Mouse (Mus musculus): ENCODE data around the gene Hivep3.

Gene Hivep3

DNA sequence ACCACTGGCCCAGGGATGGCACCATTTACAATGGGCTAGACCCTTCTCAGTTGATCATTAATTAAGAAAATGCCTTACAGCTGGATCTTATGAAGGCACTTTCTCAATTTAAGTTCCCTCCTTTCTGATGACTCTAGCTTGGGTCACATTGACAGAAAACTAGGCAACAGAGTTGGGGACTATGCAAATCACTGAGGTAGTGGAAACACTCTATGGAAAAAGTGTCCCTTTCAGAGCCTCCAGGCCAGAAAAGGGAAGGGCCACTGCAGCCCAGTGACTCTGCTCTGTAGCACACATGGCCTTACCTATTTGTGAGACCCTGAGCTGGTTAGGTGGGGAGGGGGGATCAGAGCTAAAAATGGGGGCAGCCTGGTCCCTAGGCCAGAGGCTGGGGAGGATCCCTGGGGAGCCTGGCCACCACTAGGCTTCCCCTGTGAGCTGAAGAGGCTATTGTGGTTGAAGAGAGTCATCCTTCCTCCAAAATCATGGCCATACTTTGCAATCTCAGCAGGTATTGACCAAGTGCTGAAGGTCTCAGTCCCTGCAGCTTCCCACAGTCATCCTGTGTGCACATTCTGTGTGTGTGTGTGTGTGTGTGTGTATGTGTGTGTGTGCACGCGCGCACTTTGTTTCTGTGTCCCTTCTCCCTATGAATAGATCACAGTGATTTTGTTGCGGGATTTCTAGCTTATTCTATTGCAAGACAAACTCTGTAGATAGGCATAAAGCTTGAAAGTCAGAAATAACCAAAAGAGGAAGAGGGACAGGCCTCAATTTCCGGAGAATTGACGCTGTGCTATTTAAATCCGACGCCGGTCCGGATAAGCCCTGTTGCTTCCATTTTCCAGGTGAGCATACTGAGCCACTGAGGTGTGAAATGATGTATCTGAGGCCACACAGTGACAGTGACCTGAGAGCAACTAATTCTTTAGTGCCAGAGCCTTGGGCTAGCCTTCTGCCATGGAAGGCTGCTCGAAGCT is 319.7 kb downstream of the Hivep3 start:
- DNase-seq (ENCODE audit: extremely low spot score, low spot score): no peak

DNA sequence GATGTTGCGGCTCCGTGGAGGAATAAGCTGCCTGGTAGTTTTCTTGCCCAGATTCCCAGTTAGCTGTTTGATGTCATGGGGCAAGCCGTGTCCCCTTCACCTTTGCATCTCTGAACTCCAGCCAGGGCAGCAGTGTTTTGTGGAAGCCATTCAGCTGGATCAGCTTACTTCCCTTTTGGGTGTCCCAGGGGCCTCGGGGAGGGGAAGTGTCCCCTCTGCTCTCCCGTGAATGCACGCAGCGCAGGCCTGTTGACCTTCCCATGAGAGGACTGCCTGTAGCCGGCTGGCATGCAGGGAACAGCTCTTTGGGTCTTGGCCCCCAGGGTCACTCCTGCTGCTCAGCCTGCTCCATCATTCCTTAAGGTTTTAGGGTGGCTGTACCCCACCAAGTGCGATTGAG is 320.6 kb downstream of the Hivep3 start:
- no peak for DNase-seq (ENCODE audit: extremely low spot score, low spot score)

DNA sequence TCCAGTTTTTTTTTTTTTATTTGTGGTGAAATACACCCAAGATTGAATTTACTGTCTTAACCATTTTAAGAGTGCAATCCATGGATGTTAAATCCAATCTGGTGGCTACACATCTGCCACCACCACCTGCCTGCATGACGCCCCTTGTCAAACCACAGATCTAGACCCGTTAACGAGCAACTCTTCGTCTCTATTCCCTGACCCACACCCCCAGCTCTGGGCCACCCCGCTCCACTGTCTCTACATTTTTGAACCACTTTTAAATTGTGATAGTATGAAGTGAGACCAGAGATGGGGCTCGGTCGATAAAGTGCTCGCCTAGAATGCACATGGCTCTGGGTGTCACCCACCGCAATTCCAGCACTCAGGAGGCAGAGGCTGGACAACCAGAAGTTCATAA is 322.9 kb downstream of the Hivep3 start:
- DNase-seq (ENCODE audit: extremely low spot score, low spot score): no peak

DNA sequence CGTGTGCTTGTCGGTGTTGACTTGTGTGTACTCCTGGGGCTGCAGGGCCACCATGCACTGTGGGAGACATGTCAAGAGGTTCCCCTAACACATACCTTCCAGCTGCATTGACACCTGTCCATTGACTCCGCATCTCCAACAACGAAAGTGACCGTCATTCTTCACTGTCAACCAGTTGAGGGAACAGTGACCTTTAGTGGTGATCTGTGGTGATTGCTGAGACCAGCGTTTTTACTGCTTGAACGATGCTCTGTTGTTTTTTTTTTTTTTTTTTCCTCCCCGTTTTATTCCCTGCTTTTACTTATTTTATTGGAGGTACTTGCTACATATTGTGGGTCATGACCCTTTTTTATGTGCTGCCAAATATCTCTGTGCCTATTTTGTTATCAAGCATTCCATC is 323.9 kb downstream of the Hivep3 start:
- no peak for DNase-seq (ENCODE audit: extremely low spot score, low spot score)

DNA sequence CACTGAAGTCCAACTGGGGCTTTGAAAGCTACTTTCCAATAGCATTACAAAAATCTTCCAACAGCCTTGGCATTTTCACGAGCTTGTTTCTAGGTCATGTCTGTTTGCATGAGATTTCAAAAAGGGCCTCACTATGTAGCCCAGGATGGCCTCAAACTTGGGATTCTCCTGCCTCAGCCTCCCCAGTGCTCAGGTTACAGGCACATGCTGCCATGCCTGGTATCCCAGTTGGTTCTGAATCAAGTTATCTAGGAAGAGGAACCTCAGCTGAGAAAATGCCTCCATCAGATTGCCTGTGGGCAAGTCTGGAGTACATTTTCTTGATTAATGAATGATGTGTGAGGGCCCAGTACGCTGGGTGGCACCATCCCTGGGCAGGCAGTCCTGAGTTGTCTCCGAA is 324.6 kb downstream of the Hivep3 start:
- DNase-seq (ENCODE audit: extremely low spot score, low spot score): no peak

DNA sequence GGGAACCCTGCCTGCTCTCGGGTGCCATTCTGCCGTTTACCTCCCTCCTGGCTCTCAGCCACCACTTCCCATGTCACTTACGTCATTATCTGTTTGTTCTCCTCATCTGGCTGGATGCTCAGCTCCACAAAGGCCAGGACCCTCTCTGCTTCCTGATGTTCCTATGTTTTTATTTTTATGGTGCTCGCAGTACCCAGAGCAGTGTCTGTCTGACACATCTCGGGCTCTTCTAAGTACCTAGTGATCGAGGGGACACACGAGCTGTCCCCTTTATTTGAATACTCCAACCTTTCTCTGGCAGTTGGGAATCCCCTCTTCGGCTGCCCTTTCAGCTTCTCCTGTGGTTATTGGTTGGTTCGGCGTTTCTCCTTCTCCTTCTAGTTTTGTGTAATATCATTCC is 325.2 kb downstream of the Hivep3 start:
- no peak for DNase-seq (ENCODE audit: extremely low spot score, low spot score)

DNA sequence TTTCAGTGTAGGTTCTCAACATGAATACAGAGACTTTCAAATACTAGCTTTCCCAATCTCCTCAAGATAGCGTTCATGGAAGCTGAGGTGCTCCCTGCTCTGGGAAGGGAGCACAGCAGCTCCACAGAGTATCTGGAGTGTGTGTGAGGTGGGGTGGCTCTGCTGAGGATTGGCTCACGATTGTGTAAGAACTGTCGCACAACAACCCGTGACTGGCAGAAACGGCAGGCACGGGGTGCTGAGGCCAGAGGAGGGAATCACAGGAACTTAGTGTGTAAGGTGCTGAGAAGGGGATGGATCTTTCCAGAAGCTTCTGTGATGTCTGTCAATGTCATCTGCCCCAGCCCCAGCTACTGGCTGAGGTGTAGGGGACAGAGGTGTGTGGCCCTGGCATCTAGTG is 328.1 kb downstream of the Hivep3 start:
- no peak for DNase-seq (ENCODE audit: extremely low spot score, low spot score)

DNA sequence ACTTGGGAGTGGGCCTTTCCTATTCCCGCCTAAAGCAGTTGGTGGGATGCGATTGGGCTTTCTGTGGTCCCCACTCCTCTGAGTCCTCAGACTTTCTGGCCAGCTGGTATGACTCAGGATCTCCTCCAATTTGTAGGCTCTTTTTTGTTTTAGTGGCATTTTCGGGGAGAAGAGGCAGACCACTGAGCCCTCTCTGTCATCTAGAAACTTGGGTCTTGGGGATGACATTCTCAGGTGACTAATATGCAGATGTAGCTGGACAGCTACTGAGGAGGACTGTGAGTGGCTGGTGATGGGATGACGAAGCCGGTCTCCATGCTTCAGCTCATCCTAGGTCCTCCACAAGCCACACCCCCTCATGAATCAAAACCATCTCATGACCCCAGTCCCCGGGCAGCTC is 328.6 kb downstream of the Hivep3 start:
- no peak for DNase-seq (ENCODE audit: extremely low spot score, low spot score)

DNA sequence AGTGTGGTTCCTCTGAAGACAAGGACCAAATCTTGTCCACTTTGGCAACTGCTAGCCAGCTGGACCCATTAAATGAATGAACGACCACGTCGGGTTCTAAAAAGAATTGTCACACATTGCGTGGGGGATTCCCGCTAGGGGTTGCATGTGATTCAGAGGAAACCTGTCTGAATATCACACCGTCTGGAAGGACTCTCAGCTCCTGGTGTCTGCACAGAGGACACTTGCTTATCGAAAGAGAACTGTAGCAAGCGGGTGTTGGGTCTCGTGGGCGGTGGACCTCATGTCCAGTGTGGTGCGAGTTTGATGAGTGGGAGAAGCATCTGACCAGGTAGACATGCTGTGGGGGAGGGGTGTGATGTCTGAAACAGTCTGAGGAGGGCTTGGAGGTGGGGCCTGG is 329.2 kb downstream of the Hivep3 start:
- DNase-seq (ENCODE audit: extremely low spot score, low spot score): no peak

DNA sequence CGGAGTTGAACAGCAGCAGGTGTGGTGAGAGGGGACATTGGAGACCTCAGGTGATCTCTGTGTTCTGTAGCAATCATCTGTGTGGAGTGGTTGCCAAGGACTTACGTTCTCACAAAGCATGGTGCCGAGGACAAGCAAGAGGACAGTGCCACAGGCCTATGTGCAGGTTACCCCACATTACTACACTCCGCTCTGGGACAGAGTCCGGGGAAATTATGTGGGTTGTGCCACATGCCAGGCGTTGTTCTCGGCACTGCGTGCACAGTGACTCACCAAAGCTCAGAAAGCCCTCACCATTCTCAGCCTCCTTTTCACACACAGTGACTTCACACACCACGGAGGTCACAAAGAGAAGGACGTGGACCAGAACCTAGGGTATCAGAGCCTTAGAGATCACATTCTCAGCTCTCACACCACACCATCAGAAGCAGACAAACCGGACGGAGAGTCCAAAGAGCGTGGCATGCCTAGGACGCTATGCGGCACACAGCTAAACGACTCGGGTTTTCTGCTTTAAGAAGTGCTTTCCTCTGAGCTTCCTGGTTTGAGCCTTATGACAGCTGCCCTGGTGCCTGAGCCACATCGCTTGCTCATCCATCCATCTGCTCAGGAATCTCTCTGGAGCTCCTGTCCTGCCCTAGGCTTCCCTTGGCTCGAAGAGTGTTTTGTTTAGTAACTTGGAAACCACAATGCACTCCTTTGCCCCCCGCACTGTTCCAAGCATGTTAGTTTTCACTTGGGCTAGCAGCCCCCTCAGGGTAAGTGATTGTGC is 330.0 kb downstream of the Hivep3 start:
- DNase-seq (ENCODE audit: extremely low spot score, low spot score): no peak

DNA sequence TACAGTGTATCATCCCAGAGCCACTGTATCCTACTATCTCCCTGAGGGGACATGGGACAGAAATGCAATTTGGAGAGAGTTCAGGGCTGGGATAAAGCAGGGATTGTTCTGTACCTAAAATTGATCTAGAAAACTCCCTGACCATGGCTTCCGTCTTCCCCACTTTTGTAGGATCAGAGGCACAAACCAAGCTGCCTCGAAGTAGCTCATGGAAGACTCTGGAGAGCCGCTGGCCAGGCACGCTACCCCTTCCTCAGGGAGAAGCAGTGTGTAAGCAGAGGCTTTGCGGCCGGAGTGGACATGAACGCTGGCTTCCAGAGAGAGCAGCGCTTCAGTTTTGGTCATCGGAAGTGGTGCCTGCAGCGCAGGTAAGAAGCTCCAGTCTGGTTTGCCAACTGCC is 331.1 kb downstream of the Hivep3 start, which contains the start of gene AL607142.1:
Gene AL607142.1, plus strand, starts transcription at position 301 of the 400 bp plus-strand sequence.
- DNase-seq (ENCODE audit: extremely low spot score, low spot score): no peak

DNA sequence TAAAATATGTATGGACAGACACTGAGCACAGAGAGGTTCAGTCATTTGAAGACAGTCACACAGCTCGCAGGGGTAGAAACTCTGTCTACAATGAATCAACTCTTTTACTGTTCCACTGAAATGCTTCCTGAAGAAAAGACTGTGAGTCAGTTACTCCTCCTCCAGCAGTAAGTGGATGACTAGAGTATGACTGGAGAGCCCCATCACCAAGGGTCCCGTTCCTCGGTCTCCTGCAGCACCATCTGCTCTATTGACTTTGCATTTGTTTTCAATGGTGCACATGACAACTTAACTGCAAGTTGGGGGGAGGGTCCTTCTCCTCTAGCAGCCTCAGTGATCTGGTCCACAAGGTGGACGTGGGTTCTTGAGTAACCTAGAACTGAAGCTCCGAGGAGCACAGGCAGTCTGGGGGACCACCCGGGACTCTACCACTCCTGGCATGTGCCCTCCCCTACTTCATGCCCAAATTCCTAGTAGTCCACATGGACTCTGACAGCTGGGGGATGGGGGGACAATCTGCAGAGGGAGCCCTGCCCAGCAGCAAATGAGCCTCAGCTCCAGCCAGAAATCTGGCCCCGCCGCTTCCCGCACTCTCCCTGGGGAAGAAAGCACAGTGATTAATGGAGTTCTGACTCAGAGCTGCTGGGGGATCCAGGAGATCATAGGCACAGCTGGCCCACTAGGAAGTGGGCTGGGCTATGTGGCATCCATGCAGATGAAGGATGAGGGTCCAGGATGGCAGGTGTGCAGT is 333.4 kb downstream of the Hivep3 start:
- peak; percentile 19 for DNase-seq (ENCODE audit: extremely low spot score, low spot score)

DNA sequence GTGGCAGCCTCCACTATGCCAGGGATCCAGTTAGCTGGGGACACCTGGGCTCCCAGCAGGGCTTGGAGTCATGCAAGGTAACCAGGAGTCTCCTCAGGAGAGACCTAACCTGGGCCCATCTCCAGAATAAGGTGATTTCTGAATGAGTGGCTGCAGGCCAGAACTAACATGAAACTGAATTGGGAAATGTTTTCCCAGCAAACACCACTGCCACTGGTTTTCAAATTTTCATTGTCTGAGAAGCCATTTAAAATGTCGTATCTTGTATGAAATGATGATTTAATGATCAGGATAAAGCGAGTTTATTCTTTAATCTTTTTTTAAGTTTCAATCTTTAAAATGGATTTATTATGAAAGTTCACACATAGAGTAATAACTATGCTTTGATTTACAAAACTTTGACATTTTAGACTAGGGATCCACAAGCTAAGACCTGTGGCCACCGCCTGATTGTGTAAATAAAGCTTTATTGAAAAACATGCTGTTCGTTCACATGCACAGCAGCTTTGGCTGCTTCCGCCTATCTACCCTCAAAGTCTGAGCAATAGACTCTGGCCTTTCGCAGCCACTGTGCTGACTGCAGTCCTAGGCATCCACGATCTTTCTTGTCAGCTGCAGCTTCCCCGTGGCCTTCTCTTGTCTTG is 334.1 kb downstream of the Hivep3 start:
- DNase-seq (ENCODE audit: extremely low spot score, low spot score): no peak

DNA sequence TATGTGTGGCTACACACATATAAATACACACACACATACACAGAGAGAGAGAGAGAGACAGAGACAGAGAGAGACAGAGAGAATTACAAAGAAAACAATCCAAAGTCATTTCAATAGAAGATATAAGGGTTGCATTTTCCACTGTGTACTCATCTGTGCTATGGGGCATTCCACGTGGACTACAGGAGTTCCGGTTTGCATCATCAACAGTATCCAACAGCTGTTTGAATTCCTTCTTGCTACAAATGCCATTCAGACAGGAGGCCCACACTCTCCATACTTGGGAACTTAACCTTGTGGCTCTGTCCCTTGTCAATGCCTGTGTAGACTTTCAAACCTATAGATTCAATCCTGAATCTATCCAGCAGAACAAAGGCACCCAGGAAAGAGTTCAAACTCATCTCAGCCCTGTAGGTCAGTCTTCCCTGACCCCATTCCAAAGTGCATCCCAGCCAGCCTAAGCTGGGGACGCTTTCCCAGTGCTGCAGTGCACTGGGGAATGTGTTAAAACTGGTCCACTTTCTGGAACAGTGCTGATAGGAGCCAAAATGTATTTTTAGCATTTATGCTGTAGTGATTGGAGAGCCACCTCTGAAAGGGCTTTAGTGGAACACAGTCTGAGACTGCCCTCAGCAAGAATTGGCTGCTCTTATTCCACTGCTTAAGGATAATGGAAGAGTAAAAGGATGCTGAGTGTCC is 335.4 kb downstream of the Hivep3 start:
- no peak for DNase-seq (ENCODE audit: extremely low spot score, low spot score)

DNA sequence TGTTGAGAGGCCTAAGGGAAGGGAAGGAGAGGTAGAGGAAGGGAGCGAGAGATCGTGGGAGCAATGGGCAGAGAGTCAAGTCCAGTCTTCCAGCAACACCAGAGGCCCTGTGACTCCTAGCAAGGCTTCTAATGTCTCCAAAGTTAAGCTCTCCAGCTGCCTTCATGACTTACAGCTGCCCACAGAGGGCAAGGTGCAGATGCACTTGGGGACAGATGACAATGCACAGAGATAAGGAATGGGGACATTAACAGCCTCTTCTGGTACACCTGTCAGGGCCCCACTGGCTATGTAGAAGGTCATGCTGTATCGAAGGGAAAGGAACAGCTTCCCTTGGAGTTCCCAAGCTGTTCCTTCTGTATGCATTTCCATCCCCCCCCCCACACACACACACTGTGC is 336.0 kb downstream of the Hivep3 start:
- no peak for DNase-seq (ENCODE audit: extremely low spot score, low spot score)

DNA sequence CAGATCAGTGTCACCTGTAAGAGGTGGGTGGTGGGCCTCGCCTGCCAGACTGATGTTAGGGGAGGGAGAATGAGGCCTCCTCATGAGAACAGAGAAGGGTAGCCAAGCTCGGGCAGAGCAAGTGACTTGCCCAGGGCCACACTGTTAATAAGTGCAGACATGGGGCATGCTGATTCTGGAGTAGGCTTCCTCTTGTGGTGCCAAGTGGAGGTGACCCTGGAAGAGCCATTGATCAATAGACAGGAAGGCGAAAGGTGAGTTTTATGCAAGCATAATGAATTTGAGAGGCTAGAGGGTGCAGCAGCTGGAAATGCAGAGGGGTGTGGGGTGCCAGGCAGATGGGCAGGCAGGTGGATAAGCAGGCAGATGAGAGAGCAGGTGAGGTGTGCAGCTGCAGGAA is 337.8 kb downstream of the Hivep3 start:
- no peak for DNase-seq (ENCODE audit: extremely low spot score, low spot score)

DNA sequence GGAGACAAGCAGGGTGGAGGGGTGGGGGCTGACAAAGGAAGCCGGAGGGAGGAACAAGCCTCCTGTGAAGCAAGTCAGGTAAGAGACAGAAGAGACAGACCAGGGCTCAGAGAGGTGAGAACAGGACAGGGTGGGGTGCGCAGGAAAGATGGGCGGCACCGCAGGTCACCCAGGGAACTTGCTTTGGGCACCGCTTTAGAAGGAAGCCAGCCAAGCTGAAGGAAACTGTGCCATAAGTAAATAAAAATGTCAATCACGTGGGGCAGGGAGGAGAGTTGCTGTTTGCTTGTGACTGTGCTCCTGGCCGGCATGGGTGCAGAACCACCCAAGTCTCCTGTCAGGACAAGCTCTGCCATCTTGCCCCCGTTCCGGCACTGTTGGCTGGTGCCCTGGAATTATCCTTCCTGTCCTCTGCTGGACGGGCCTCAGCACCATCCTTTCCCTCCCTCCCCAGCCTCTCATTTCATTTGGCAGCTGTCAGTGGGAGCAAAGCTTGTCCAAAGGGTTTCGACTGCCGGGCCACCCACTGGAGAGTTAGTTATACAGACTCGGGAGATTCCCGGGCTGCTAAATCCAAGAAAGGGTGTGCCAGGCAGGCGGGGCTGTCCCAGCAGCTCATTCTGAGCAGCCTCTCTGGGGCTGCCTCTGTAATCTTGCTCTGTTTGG is 338.4 kb downstream of the Hivep3 start:
- DNase-seq (ENCODE audit: extremely low spot score, low spot score): no peak

DNA sequence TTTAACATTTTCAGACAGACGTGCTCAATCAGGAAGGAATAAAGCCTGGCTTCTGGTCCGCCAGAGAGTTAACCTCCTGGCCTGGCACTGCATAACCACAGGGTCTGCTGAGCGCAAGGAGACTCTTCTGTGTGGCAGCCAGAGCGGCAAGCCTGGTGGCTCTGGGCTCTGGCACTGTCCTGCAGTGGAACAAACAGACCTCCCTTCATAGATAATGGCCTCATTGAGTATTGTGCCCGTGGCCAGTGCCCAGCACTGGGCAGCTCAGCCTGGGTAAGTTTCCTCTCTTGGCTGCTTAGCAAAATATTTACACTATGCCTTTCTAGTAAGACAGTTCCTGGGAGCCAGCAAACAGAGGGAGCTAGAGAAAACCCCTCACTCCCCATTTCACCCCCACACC is 340.5 kb downstream of the Hivep3 start:
- no peak for DNase-seq (ENCODE audit: extremely low spot score, low spot score)

DNA sequence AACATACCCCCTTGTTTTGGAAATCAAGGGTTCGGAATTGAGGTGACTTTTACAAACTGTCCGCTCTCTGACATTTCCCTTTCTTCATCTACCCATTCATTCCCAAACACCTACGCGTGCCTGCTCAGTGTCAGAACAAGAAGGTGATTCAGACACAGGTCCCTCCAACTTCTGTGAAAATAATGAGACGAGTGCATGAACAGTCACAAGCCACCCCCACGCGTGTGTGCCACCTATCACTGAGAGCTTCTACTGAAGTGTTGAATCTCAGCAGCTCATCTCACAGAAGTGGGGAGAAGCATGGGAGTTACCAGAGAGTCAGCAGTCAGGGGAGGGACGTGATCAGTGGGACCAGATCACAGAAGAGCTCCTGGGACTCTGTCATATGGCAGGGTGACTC is 343.7 kb downstream of the Hivep3 start:
- DNase-seq (ENCODE audit: extremely low spot score, low spot score): no peak

DNA sequence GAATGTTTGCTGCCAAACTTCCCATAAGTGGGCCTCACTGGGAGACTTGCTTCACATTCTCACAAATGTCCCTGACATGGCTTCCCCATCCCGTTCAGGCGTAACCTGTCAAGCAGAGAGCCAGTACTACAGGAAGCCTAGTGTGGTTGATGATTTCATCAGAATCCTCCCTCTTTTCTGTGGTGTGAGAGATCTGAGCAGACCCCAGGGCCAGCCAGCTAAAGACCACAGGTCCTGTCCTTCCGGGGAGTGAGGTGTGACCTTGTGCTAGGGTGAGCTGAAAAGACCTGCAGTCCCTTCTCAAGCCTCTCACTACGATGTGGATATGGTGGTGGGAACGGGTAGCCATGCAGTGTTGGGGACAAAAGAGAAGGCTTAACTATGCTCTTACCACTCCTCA is 348.9 kb downstream of the Hivep3 start:
- DNase-seq (ENCODE audit: extremely low spot score, low spot score): no peak
